Mouse (Mus musculus) C2C12 (cell line): Measurements from ENCODE around the gene Spryd7. TPM values are rescaled to one million over a fixed set of nuclear protein-coding genes. Genes with fewer than 3 reads are reported as not detected.
"Not testable (repeated sequence)": the region's sequence is repeated elsewhere in the genome, so short reads cannot be mapped to it uniquely, and the experiment has no call there.

Experiments
- H3K27me3 ChIP-seq: one replicate; pipeline ENCODE4 v1.6.1; 2011; ENCODE audit not compliant: control insufficient read depth, insufficient read depth, insufficient read length
- H3K36me3 ChIP-seq: one replicate; pipeline ENCODE4 v1.6.1; 2011; ENCODE audit not compliant: control insufficient read depth, insufficient read depth
- H3K4me3 ChIP-seq: one replicate; pipeline ENCODE4 v1.5.1; 2011; ENCODE audit warnings: mild to moderate bottlenecking, control low read depth; ENCODE audit not compliant: poor library complexity, insufficient read depth, severe bottlenecking
- H3K79me2 ChIP-seq: one replicate; pipeline ENCODE4 v1.6.1; 2011; ENCODE audit not compliant: control insufficient read depth, insufficient read depth
- H3K79me3 ChIP-seq: one replicate; pipeline ENCODE4 v1.6.1; 2011; ENCODE audit warnings: low read depth, control low read depth
- H3ac ChIP-seq: one replicate; pipeline ENCODE3; 2011; ENCODE audit warnings: low read depth; ENCODE audit not compliant: control insufficient read depth, insufficient read length
- CEBPB ChIP-seq: IDR thresholded peaks from one replicate; pipeline ENCODE4 v1.6.1; 2011; ENCODE audit warnings: low read depth, mild to moderate bottlenecking, control low read depth, moderate library complexity
- CTCF ChIP-seq: IDR thresholded peaks from one replicate; pipeline ENCODE4 v1.5.1; 2011; ENCODE audit not compliant: control insufficient read depth, insufficient read depth, insufficient read length
- FOSL1 ChIP-seq: IDR thresholded peaks from one replicate; pipeline ENCODE4 v1.8.0; 2011; ENCODE audit warnings: mild to moderate bottlenecking, low read length; ENCODE audit not compliant: poor library complexity, insufficient read depth, severe bottlenecking
- MAX ChIP-seq: IDR thresholded peaks from one replicate; pipeline ENCODE4 v1.6.1; 2011; ENCODE audit warnings: mild to moderate bottlenecking, control low read depth
- MYOD1 ChIP-seq: IDR thresholded peaks from one replicate; pipeline ENCODE4 v1.6.1; 2011; ENCODE audit warnings: low read depth; ENCODE audit not compliant: control insufficient read depth, insufficient read length
- MYOG ChIP-seq: IDR thresholded peaks from one replicate; pipeline ENCODE4 v1.6.1; 2011; ENCODE audit not compliant: control insufficient read depth, insufficient read length; ENCODE audit errors: extremely low read depth
- USF1 ChIP-seq: IDR thresholded peaks from one replicate; pipeline ENCODE4 v1.6.1; 2011; ENCODE audit warnings: low read depth, mild to moderate bottlenecking, control low read depth, moderate library complexity
- polyA plus RNA-seq: library from polyadenylated mRNA; unstranded; fragments of >200 nt; fragmentation: generic; extraction: Trizol; gene quantifications from one replicate; pipeline ENCODE4 v1.2.1, GENCODE M21; 2012; ENCODE audit warnings: missing spikeins

Gene Spryd7
- polyA plus RNA-seq, 1 experiment = 7.8 TPM

DNA sequence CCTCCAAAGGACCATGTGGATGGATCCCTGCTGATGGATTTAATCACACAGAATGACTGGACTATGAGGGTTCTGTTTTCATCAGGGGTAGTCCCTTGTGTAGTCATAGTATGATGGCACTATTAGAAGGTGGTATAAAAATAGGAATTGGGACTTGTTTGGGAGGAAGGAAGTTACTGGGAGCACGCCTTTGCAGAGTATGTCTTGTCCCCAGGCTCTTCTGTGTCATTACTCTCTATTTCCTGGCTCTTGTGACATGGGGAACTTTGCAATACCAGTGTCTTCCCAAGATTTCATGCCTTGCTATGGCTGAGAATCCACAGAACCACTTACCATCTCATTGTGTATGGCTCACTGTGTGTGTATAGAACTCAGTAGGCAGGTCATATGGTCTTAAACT is 8.1 kb downstream of the Spryd7 start:
- no peak overlapping the region for H3ac ChIP-seq
- H3K4me3 ChIP-seq = no peak overlapping the region
- no peaks in the 10 kb centered on the region for H3K79me2 ChIP-seq
- no peaks in the 10 kb centered on the region for H3K27me3 ChIP-seq
- no peak for TF ChIP-seq FOSL1
- TF ChIP-seq MYOD1 = no peak
- TF ChIP-seq CEBPB = no peak
- TF ChIP-seq MAX = no peak
- no peak for TF ChIP-seq CTCF
- no peak for TF ChIP-seq MYOG
- no peak for TF ChIP-seq USF1
- H3K36me3 ChIP-seq = peaks cover 4% of the 10 kb centered on the region
- H3K79me3 ChIP-seq = no peaks in the 10 kb centered on the region

DNA sequence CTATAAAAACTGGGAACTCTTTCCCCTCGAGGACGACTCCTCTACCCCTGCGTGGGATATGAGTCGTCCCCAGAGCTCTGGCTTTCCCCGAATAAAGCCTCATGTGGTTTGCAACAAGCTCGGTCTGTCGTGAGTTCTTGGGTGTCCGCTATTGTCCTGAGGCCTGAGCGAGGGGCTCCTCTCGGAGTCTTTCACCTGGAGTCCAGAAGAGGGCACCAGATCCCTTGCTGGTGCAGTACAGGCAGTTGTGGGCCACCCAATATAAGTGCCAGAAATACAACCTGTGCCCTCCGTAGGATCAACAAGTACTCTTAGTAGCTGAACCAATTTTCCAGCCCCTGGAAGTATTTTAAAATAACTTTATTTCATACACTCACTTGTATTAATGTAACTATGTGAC is 18.9 kb downstream of the Spryd7 start:
- not testable (repeated sequence) for H3K27me3 ChIP-seq

DNA sequence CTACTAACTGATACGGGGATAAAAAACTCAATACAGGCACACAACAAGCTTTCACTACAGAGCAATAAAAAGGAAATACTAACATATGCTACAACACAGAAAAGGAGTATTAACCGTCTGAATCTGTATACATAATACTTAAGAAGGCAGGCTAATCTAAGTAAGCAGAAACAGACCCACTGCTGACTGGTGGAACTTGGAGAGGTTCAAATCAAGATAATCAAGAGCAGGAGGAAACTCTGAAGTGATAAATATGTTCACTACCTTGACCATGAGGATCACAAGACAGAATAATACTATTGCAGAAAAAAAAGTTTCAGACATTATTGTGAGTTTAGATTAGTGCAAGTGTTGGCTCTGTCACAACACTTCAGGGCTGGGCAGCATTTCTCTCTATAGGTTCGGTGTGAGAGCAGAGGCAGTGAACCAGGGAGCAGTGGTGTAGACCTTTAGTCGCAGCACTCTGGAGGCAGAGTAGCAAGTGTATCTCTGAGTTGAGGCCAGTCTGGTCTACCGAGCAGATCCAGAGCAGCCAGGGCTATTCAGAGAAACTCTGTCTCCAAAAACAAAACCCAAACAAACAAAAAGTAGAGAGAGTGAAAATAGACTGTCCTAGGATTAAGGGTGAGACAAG is 19.9 kb downstream of the Spryd7 start:
- no peaks in the 10 kb centered on the region for H3K27me3 ChIP-seq
- no peaks in the 10 kb centered on the region for H3K79me2 ChIP-seq
- H3ac ChIP-seq = no peak overlapping the region
- H3K79me3 ChIP-seq = no peaks in the 10 kb centered on the region
- H3K36me3 ChIP-seq = peaks cover 4% of the 10 kb centered on the region
- no peak overlapping the region for H3K4me3 ChIP-seq
- TF ChIP-seq CTCF (no peak), MYOG (no peak), MYOD1 (no peak), CEBPB (no peak), USF1 (no peak), MAX (no peak), FOSL1 (no peak)

More for the DNA sequence above, 18.9 kb downstream of the Spryd7 start:
- not testable (repeated sequence) for H3K79me3 ChIP-seq, H3K4me3 ChIP-seq, H3K36me3 ChIP-seq, H3ac ChIP-seq, H3K79me2 ChIP-seq

DNA sequence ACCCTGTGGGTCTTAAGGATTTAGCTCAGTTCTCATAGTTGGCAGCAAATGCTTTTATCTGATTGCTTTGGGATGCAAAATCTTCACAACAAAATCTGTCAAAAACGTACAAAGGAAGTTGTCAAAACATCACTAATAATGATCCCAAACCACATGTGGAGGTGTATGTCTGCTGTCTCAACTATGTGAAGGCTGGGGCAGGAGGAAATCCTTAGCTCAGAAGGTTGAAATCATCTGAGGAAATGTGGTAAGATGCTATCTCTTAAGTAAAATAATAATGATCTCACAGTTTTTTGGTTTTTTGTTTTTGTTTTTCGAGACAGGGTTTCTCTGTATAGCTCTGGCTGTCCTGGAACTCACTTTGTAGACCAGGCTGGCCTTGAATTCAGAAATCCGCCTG is 20.9 kb downstream of the Spryd7 start:
- no peak overlapping the region for H3ac ChIP-seq
- no peak for TF ChIP-seq USF1
- no peak for TF ChIP-seq MAX
- TF ChIP-seq MYOD1 = no peak
- no peak for TF ChIP-seq CTCF
- no peak for TF ChIP-seq CEBPB
- TF ChIP-seq FOSL1 = no peak
- no peak for TF ChIP-seq MYOG
- H3K79me3 ChIP-seq = no peaks in the 10 kb centered on the region
- peaks cover 4% of the 10 kb centered on the region for H3K36me3 ChIP-seq
- H3K4me3 ChIP-seq = no peak overlapping the region
- no peaks in the 10 kb centered on the region for H3K27me3 ChIP-seq
- H3K79me2 ChIP-seq = no peaks in the 10 kb centered on the region

DNA sequence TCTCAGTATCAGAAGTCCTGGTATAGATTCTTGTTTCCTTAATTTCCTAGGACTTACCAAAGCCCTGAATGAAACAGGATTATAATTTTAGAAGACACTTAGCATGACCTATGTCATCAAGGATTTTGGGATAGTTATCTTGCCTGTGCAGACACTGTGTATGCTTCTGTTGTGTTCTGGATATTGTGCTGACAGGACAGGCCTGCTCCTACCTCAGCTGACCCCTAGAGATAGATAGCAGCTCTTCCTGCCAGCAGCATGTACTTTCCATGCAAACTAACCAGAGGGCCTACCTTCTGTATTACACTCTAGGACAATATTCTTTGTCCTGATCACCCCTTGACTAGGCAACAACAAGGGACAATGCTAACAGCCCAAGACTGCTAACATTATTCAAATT is 25.7 kb downstream of the Spryd7 start:
- Histone ChIP-seq H3ac (no peak overlapping the region), H3K79me2 (no peaks in the 10 kb centered on the region), H3K36me3 (peaks cover 4% of the 10 kb centered on the region), H3K79me3 (no peaks in the 10 kb centered on the region), H3K4me3 (no peak overlapping the region), H3K27me3 (no peaks in the 10 kb centered on the region)
- TF ChIP-seq MYOD1 (no peak), CTCF (no peak), MAX (no peak), CEBPB (no peak), FOSL1 (no peak), MYOG (no peak), USF1 (no peak)

DNA sequence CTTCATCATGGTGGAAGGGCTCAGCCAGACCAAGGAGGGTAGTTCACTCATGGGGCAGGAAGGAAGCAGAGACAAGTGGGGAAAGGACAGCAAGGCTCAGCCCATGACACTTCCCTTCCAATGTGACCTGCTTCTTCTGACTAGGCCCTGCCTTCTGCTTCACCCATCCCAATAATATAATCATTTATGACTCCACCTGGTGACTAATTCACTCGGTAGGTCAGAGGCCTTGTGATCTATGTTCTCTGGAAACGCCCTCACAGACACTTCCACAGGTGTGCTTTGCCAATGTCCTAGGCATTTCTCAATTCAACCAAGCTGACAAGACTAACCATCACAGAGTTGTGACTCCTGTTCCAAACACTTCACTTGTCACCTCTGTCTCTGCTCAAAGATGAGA is 26.3 kb downstream of the Spryd7 start:
- no peaks in the 10 kb centered on the region for H3K79me3 ChIP-seq
- no peak overlapping the region for H3K4me3 ChIP-seq
- peaks cover 4% of the 10 kb centered on the region for H3K36me3 ChIP-seq
- no peak overlapping the region for H3ac ChIP-seq
- no peaks in the 10 kb centered on the region for H3K27me3 ChIP-seq
- H3K79me2 ChIP-seq = no peaks in the 10 kb centered on the region
- TF ChIP-seq MYOG (no peak), FOSL1 (no peak), CEBPB (no peak), CTCF (no peak), MAX (no peak), USF1 (no peak), MYOD1 (no peak)
